Mouse (Mus musculus): Measurements from ENCODE around the gene Mex3a. TPM values are rescaled to one million over a fixed set of nuclear protein-coding genes. Genes with fewer than 3 reads are reported as not detected.

The Mex3a gene
- polyA plus RNA-seq, 1 experiment from 2014 or later, result 0.10 TPM

DNA sequence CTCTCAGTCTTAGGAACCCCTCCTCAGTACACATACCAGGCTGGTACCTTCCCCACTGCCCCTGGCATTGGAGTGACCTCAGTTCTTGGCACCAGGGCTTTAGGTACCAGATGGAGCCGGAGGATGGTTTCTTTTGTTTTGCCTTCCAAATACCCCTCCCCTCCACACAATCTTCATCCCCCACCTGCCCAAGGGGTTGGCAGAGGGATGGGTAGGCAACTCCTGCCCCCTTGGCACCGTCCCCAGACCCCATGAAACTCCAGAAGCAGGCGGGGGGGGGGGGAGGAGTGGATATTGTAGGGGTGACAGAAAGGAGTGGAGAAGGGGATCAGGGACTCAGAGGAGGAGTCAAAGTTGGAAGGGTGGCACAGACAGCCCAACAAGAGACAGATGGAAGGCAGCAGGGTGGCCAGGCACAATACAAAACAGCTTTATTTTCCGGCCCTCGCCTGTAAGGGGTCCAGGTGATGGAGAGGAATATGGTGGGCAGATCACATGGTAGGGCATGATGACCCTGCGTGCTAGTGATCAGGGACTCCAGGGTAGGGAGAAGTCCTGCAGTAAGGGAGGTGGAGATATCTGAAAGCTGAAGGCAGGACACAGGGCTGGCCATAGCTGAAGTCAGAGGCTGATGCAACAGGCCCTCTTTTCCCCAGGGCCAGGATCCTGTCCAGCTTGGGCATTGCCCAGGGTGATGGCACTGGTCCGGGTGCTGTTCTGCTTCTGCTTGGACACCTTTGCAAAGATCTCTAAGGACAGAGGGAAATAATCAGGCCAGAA lies 9.6 kb downstream of the Mex3a start:
- H3K4me3 ChIP-seq (ENCODE audit: inconsistent target), result no peak overlapping the region

DNA sequence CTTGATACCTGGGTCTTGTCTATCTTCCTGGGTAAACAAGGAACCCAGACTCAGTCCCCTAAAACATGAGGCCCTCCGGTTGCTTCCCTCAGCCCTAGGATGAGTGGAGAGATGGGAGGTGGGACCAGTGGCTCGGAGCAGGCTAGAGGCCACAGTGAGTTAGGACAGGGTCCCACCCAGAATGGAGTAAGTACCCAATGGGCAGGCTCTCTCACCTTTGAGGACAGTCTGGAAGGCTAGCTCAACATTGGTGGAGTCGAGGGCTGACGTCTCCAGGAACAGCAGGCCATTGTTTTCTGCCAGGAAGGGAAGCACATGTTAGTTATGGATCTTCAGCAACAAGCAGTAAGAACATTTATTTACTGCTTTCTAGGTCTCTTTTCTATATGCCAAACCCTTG lies 10.3 kb downstream of the Mex3a start:
- WGBS (ENCODE audit: missing documents), result 95% methylated on average over 4 of the region's 4 CpGs
- H3K36me3 ChIP-seq (ENCODE audit: inconsistent target), result no peaks in the 10 kb centered on the region
- no peak overlapping the region for H3K4me3 ChIP-seq (ENCODE audit: inconsistent target)
- no peaks in the 10 kb centered on the region for H3K79me2 ChIP-seq (ENCODE audit: inconsistent target)
- no peak overlapping the region for H3K27ac ChIP-seq

More for the DNA sequence above, 9.6 kb downstream of the Mex3a start:
- Histone ChIP-seq H3K79me2 (ENCODE audit: inconsistent target) (no peaks in the 10 kb centered on the region), H3K36me3 (ENCODE audit: inconsistent target) (no peaks in the 10 kb centered on the region), H3K27ac (no peak overlapping the region)
- WGBS (ENCODE audit: missing documents), result 90% methylated on average over 5 of the region's 7 CpGs

- Histone ChIP-seq H3K27ac (no peak overlapping the region), H3K79me2 (ENCODE audit: inconsistent target) (no peaks in the 10 kb centered on the region), H3K36me3 (ENCODE audit: inconsistent target) (no peaks in the 10 kb centered on the region), H3K4me3 (ENCODE audit: inconsistent target) (no peak overlapping the region)
- 95% methylated on average over 8 of the region's 8 CpGs for WGBS (ENCODE audit: missing documents)
Observed at GRCm38 (mm10) chr3:88543174-88543573, 11.0 kb downstream of the Mex3a start.

DNA sequence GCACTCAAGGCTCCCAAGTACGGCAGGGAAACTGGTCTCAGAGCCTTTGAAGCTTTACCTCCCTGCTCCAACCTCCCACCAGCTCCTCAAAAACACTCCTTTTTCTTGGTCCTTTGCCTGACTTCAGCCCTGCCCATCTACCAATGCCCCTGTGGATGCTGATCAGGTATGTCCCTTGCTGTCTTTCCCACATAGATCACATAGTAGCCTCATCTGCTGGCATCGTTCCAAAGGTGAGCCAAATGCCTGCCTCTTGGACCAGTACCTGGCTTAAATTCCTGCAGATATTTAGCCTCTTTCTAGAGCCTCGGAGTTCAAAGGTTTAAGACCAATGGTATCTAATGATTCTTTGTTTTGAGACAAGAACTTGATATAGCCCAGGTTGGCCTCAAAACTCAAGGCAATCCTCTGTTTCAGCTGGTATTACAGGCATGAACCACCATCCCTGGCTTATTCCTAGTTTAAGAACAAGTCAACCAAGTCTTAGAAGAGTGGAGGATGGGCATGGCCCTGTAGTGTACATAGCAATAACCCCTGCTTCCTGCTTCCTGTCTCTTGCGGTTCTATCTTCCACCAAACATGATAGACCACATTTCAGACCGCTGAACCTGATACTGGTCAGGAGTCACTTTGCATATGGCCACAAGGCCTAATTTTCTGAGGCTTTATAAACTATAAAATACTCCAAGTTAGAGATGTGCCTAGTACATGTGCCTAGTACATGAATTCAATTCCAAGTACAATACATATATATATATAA lies 11.6 kb downstream of the Mex3a start:
- Histone ChIP-seq H3K79me2 (ENCODE audit: inconsistent target) (no peaks in the 10 kb centered on the region), H3K4me3 (ENCODE audit: inconsistent target) (no peak overlapping the region), H3K27ac (no peak overlapping the region), H3K36me3 (ENCODE audit: inconsistent target) (peaks cover 5% of the 10 kb centered on the region; the same call in 1 of the 2 replicates)
- WGBS (ENCODE audit: missing documents), result 59% methylated on average over 5 of the region's 5 CpGs

DNA sequence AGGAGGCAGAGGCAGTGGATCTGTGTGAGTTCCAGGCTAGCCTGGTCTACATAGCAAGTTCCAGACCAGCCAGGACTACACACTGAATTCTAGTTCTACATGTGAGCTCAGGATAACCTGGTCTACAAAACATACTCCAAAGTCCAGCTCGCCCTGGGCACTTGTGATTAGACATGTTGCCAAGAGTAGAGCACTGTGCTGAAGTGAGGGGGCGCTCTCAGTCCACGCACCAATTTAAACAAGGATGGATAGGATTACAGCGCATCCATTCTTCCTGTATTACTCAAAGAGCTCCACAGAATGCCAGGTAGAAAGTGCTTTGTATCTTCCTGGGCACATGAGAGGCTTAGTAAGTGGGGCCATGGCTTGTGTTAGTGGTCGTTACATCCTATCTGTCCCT lies 12.3 kb downstream of the Mex3a start:
- H3K79me2 ChIP-seq (ENCODE audit: inconsistent target), result no peaks in the 10 kb centered on the region
- 85% methylated on average over 5 of the region's 5 CpGs for WGBS (ENCODE audit: missing documents)
- H3K27ac ChIP-seq, result no peak overlapping the region

GRCm38 (mm10) chr3:88544955-88545591 lies 12.9 kb downstream of the Mex3a start:
- no peak overlapping the region for H3K4me3 ChIP-seq (ENCODE audit: inconsistent target)
- H3K27ac ChIP-seq, result no peak overlapping the region
- H3K36me3 ChIP-seq (ENCODE audit: inconsistent target), result peaks cover 10% of the 10 kb centered on the region; the same call in 1 of the 2 replicates
- H3K79me2 ChIP-seq (ENCODE audit: inconsistent target), result no peaks in the 10 kb centered on the region
- WGBS (ENCODE audit: missing documents), result 65% methylated on average over 20 of the region's 20 CpGs

More for the DNA sequence above, 12.3 kb downstream of the Mex3a start:
- Histone ChIP-seq H3K36me3 (ENCODE audit: inconsistent target) (peaks cover 10% of the 10 kb centered on the region; the same call in 1 of the 2 replicates), H3K4me3 (ENCODE audit: inconsistent target) (no peak overlapping the region)

DNA sequence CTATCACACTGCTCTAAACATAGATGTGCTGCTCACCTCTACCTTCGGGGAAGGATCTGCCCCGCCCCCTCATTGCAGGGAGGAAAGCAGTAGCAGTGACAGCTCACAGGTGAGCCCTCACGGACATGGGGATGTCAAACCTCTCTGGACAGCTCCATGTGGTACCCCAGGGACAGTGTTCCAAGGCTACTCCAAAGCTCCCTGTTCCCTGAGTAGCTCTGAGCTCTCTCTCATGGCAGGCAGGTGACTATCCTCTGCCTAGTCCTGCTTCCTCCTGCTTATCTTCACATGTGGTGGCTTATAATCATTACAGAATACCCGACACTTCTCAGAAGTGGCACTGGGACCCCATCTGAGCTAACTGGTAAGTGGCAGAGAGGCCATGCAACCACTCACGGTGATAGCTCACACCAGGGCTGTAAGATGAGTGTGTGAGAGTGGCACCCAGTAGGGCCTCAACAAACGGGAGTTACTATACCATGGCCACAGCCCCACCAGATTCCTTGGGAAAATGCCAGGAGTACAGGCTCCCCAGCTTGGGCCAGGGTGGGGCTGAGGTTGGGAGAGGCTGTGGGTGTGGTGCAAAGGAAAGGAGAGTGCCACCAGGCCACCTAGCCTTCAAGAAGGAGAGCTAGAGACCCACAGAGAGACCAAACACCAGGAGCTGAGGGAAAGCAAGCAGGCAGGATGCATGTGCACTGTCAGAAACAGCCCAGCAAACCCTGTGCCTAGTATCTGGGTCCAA lies 14.7 kb downstream of the Mex3a start:
- Histone ChIP-seq H3K4me3 (ENCODE audit: inconsistent target) (no peak overlapping the region), H3K36me3 (ENCODE audit: inconsistent target) (peaks cover 10% of the 10 kb centered on the region; the same call in 1 of the 2 replicates), H3K79me2 (ENCODE audit: inconsistent target) (peaks cover 15% of the 10 kb centered on the region), H3K27ac (no peak overlapping the region)
- 90% methylated on average over 6 of the region's 6 CpGs for WGBS (ENCODE audit: missing documents)

GRCm38 (mm10) chr3:88548180-88548917 lies 16.2 kb downstream of the Mex3a start, which contains the start of gene Rab25:
TSS of gene Rab25 (minus strand) at chr3:88548300.
- Histone ChIP-seq H3K27ac (no peak within 1 kb of the TSS), H3K79me2 (ENCODE audit: inconsistent target) (peaks cover 18% of the 10 kb centered on the region), H3K36me3 (ENCODE audit: inconsistent target) (peaks cover 10% of the 10 kb centered on the region; the same call in 1 of the 2 replicates), H3K4me3 (ENCODE audit: inconsistent target) (no peak within 1 kb of the TSS)
- 94% methylated on average over 16 of the region's 18 CpGs for WGBS (ENCODE audit: missing documents)

DNA sequence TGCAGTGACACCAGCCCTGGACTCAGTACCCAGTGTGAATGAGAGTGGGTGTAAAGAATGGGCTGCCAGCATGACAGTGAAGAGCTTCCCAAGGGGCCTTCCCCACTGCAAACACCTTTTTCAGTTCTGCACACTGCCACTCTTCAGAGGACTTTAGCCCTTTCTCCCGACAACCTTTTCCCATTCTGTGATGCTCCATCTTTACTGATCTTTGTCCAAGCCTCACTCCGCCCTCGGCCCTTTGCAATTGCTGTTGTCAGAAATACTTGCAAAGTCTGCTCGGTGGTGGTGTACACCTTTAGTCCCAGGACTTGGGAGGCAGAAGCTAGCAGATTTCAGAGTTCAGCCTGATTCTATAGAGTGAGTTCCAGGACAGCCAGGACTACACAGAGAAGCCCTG lies 19.4 kb downstream of the Mex3a start:
- Histone ChIP-seq H3K27ac (no peak overlapping the region), H3K36me3 (ENCODE audit: inconsistent target) (peaks cover 10% of the 10 kb centered on the region; the same call in 1 of the 2 replicates)
- 83% methylated on average over 4 of the region's 4 CpGs for WGBS (ENCODE audit: missing documents)

DNA sequence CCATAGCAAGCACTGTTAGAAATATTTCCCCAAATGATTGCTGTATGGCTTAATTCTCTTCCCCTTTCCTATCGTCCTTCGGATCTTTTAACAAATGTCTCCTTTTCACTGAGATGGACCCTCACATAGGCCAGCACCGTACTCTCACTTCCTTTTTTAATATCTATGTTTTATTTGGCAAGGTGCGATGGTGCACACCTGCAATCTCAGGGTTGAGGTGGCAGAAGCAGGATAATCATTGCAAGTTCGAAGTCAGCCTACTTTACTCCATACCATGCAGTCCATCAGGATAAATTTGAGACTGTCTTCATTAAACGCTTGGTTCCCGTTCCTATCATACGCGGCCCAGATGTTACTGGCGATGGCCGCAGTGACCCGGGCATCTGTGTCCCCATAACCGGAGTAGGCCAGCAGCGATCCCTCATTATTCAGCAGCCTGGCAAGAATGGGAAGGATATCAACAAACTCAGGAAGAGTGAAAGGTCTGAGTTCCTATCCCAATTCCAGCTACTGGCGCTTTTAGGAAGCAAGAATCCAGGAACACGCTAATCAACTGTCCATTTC lies 20.0 kb downstream of the Mex3a start:
- Histone ChIP-seq H3K27ac (peak overlapping the region; percentile 84), H3K4me3 (ENCODE audit: inconsistent target) (peak overlapping the region; percentile 91), H3K36me3 (ENCODE audit: inconsistent target) (peaks cover 10% of the 10 kb centered on the region; the same call in 1 of the 2 replicates), H3K79me2 (ENCODE audit: inconsistent target) (peaks cover 30% of the 10 kb centered on the region)
- 2% methylated on average over 16 of the region's 16 CpGs for WGBS (ENCODE audit: missing documents)

More for the DNA sequence above, 19.4 kb downstream of the Mex3a start:
- H3K4me3 ChIP-seq (ENCODE audit: inconsistent target), result peak overlapping the region; percentile 91
- peaks cover 30% of the 10 kb centered on the region for H3K79me2 ChIP-seq (ENCODE audit: inconsistent target)

DNA sequence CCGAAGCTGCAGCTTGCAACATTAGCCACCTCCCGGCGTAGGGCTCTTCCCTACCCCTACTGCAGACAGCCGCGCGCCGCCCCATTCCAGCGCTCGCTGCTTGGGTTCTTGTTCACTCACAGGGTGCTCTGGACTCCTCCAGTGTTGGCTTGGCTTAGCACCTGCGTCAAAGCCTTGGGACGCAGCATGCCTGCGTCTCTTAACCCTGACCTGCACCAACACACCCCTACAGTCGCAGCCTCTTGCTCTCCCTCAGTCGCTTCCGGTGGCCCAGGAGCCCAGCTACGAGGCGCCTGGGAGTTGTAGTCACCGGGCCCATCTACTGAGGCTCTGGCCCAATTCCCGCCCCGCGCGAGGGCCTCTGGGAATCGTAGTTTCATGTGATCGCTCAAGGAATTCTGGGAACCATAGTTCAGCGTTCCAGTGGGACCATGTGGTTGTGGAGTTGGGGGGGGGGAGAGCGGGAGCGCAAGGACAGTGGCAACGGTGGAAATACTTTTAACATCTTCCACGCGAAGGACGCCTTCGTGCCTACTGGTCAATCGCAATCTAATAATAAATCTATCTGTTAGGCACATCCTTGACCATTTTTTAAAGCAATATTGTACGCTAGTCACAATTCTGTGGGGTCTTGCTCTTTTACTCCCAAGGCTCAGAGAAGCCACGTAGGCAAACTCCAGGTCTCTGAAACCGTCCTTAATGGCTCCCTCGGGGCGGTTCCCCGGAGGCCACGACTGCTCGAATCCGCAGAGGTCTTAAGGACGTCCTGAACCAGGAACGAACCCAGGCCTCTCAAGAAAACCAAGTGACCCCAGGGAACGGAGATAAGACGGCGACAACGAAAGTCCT lies 20.7 kb downstream of the Mex3a start, which contains the start of gene Lamtor2:
Gene Lamtor2, minus strand, starts transcription at position 399 of the 849 bp plus-strand sequence.
- Histone ChIP-seq H3K79me2 (ENCODE audit: inconsistent target) (peaks cover 30% of the 10 kb centered on the region), H3K4me3 (ENCODE audit: inconsistent target) (peak within 1 kb of the TSS; percentile 91), H3K27ac (peak within 1 kb of the TSS; percentile 84), H3K36me3 (ENCODE audit: inconsistent target) (peaks cover 10% of the 10 kb centered on the region; the same call in 1 of the 2 replicates)
- WGBS (ENCODE audit: missing documents), result under 1% methylated on average over 48 of the region's 48 CpGs

DNA sequence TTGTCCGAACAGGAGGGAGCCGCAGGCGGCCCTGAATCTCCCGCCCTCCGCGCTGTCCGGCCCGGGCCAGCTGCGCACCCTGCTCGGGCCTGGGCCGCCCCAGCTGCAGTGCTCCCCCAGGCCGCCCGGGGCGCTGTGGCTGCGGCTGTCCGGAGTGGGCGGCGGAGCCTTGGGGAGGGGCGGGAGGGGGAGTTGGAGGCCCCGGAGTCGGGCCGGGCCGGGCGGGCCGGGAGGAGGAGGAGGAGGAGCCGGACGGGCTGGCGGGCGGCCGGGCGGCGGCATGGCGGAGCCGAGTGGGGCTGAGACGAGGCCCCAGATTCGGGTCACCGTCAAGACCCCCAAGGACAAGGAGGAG lies 21.3 kb downstream of the Mex3a start, which contains the start of gene Ubqln4:
Gene Ubqln4, plus strand, starts transcription at position 234 of the 355 bp plus-strand sequence.
- Histone ChIP-seq H3K79me2 (ENCODE audit: inconsistent target) (peaks cover 30% of the 10 kb centered on the region), H3K36me3 (ENCODE audit: inconsistent target) (peaks cover 12% of the 10 kb centered on the region; the same call in 1 of the 2 replicates), H3K27ac (peak within 1 kb of the TSS; percentile 84), H3K4me3 (ENCODE audit: inconsistent target) (peak within 1 kb of the TSS; percentile 91)
- 1% methylated on average over 23 of the region's 37 CpGs for WGBS (ENCODE audit: missing documents)
